Mouse (Mus musculus) effector memory CD4-positive, alpha-beta T cell, adult 5 months (primary cell): ENCODE measurements around the gene Ube2q2. TPM values are rescaled to one million over a fixed set of nuclear protein-coding genes. Genes with fewer than 3 reads are reported as not detected.

ENCODE experiments used
- polyA plus RNA-seq: library from polyadenylated mRNA; unstranded; fragments of 100-300 nt; shearing (Covaris generic); gene quantifications from one replicate; pipeline ENCODE4 v1.2.1, GENCODE M21; 2017

Gene Ube2q2
- polyA plus RNA-seq, result 54.3 TPM

DNA sequence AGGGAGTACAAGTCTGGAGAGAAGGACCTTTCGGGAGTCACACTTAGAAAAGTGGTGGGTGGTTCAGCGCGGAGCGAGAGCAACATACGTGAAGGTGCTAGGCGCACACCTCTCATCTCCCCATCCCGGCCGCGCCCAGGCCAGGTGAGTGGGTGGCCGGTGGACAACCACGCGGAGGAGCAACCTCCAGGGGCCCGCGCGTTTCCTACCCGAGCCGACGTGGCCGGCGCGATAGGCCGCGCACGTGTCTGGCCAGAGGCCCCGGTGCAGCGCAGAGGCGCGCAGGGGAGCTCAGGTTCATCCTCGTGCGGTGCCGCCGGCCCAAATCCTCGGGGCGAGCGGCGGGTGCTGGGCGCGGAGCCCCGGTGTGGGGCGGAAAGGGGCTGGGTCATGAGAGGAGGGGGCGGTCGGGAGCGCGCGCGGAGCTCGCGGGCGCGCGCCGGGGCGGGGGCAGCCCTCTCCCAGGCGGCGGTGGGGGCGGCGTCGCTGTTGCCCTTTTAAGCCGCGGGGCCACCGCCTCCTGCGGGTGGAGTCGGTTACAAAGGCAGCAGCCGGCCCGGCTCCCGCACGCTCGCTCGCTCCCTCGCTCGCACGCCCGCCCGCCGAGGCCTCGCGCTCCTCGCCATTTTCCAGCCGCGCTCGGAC is at the start of gene Ube2q2:
TSS of gene Ube2q2 (plus strand) at position 1 of the 645 bp plus-strand sequence.

GRCm38 (mm10) chr9:55208790-55209481 is 60.3 kb downstream of the Ube2q2 start, which contains the start of gene Fbxo22:
Gene Fbxo22 (plus strand): TSS chr9:55208925.

Other genes starting within 250 kb of the Ube2q2 start
- 0.34 TPM for gene Hykk, start 231.6 kb upstream of the Ube2q2 start, polyA plus RNA-seq
- 115 TPM for gene Psma4, start 198.1 kb upstream of the Ube2q2 start, polyA plus RNA-seq
- 0.67 TPM for gene AY074887, start 197.9 kb upstream of the Ube2q2 start, polyA plus RNA-seq
- gene Chrna5, start 168.0 kb upstream of the Ube2q2 start, polyA plus RNA-seq, result not detected
- 0.11 TPM for gene Chrna3, start 122.3 kb upstream of the Ube2q2 start, polyA plus RNA-seq
- gene Chrnb4, start 100.1 kb upstream of the Ube2q2 start, polyA plus RNA-seq, result not detected
- gene Fbxo22, start 60.1 kb downstream of the Ube2q2 start, polyA plus RNA-seq, result 24.8 TPM
- gene Nrg4, start 178.0 kb downstream of the Ube2q2 start, polyA plus RNA-seq, result 1.4 TPM
- gene Tmem266, start 178.1 kb downstream of the Ube2q2 start, polyA plus RNA-seq, result not detected